Mouse (Mus musculus): ENCODE measurements around the gene Cyp3a59. TPM values are rescaled to one million over a fixed set of nuclear protein-coding genes. Genes with fewer than 3 reads are reported as not detected.

Gene Cyp3a59
- polyA plus RNA-seq (2012; rRNA removed; ENCODE audit: low replicate concordance) = not detected in 2 replicates

DNA sequence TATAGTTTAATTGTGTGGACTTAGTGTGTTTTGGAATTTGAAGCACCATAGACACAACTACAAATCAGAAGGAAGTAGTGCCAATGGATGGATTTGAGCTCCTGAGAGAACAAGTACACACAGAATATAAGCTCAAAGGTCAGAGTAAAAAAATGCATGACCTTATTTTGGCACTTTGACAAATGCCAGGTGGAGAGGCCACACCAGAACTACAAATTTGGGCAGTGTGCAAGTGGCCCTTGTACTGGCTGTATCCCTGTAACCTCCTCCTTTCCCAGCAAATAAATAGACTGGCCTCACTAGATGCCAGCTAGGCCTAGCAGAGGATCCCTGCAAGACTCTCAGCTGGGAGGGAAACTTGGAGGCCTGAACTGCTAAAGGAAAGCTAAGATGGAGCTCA lies at the start of gene Cyp3a59:
Gene Cyp3a59, plus strand, starts transcription at position 313 of the 400 bp plus-strand sequence.

DNA sequence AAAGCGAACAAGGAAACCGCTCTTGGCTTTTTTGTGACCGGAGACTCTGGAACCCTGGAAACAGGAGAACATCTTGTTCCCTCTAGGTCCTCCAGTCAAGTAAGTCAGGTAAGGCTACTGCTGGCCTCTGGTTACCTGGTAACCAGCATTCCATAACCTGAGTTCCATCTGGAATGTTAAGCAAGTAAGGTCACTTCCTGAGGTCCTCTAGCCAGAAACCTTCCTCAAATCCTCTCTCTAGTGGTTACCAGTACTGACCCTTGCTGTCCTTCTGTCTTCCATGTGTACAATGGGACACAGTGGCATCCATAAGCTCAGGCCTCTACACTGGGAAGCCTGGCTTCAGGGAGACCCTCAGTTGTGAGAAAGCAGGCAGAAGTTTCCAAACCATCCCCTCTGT lies 81.4 kb downstream of the Cyp3a59 start, which contains the start of gene Gm5565:
Gene Gm5565, minus strand, starts transcription at position 101 of the 400 bp plus-strand sequence.

Other genes with a start within 250 kb of the Cyp3a59 start
- 24.2 and 31.2 TPM in 2 replicates for gene Cyp3a11, start 199.3 kb upstream of the Cyp3a59 start, polyA plus RNA-seq (2012; rRNA removed; ENCODE audit: low replicate concordance)
- gene Cyp3a25, start 69.6 kb upstream of the Cyp3a59 start, polyA plus RNA-seq (2012; rRNA removed; ENCODE audit: low replicate concordance) = 6.8 and 12.5 TPM in 2 replicates
- gene Gm5565, start 81.3 kb downstream of the Cyp3a59 start, polyA plus RNA-seq (2012; rRNA removed; ENCODE audit: low replicate concordance) = 0.11 TPM in 1 of 2 replicates, not detected in the other
- not detected in 2 replicates for gene Gm6309, start 91.5 kb downstream of the Cyp3a59 start, polyA plus RNA-seq (2012; rRNA removed; ENCODE audit: low replicate concordance)
- gene 1700001J03Rik, start 106.0 kb downstream of the Cyp3a59 start, polyA plus RNA-seq (2012; rRNA removed; ENCODE audit: low replicate concordance) = 0.13 and 0.30 TPM in 2 replicates
- gene Rnf6, start 142.3 kb downstream of the Cyp3a59 start, polyA plus RNA-seq (2012; rRNA removed; ENCODE audit: low replicate concordance) = 5.0 and 6.3 TPM in 2 replicates
- gene Cdk8, start 152.0 kb downstream of the Cyp3a59 start, polyA plus RNA-seq (2012; rRNA removed; ENCODE audit: low replicate concordance) = 21.2 and 33.6 TPM in 2 replicates

Measured in duodenum, adult 2 months (tissue).